Mouse (Mus musculus) thymus, adult 2 months (tissue): ENCODE measurements at regions not wholly inside any gene's neighbourhood (a gene's known extent, or its start where the extent isn't known, plus 50 kb on each side); places are given as distances from the start of the nearest gene placed in this dataset.

Source experiments
- DNase-seq: peaks from one replicate; pipeline ENCODE4 v3.0.0; 2021
- H3K27ac ChIP-seq: fragments of 200-500 bp; 2 replicates; pipeline ENCODE4 v1.5.1; 2012; ENCODE audit warnings: low read length, control low read depth; ENCODE audit not compliant: control insufficient read depth, insufficient read depth
- H3K27me3 ChIP-seq: fragments of 200-500 bp; 2 replicates; pipeline ENCODE4 v1.6.1; 2012; ENCODE audit warnings: mild to moderate bottlenecking, low read length, moderate library complexity, mixed read lengths; ENCODE audit not compliant: control insufficient read depth, insufficient read depth
- H3K36me3 ChIP-seq: fragments of 200-500 bp; 2 replicates; pipeline ENCODE4 v1.6.1; 2012; ENCODE audit warnings: mild to moderate bottlenecking, low read length, moderate library complexity; ENCODE audit not compliant: control insufficient read depth, insufficient read depth
- H3K4me1 ChIP-seq: fragments of 200-500 bp; replicated peaks from 2 replicates; pipeline ENCODE4 v1.6.1; 2012; ENCODE audit warnings: low read length; ENCODE audit not compliant: control insufficient read depth, insufficient read depth
- H3K4me3 ChIP-seq: fragments of 200-500 bp; 2 replicates; pipeline ENCODE4 v1.5.1; 2012; ENCODE audit warnings: mild to moderate bottlenecking, low read length, control low read depth, moderate library complexity; ENCODE audit not compliant: control insufficient read depth, insufficient read depth
- CTCF ChIP-seq: fragments of 200-500 bp; IDR thresholded peaks from 2 replicates; pipeline ENCODE4 v1.5.1; 2012; ENCODE audit warnings: mild to moderate bottlenecking, control low read depth, low read length, moderate library complexity, borderline replicate concordance; ENCODE audit not compliant: control insufficient read depth, poor library complexity, insufficient read depth; ENCODE audit errors: extremely low read depth
- POLR2A ChIP-seq: fragments of 200-500 bp; IDR thresholded peaks from 2 replicates; pipeline ENCODE4 v1.6.1; 2012; ENCODE audit warnings: mild to moderate bottlenecking, low read length, control low read depth, moderate library complexity; ENCODE audit not compliant: control insufficient read depth, poor library complexity, insufficient read depth; ENCODE audit errors: extremely low read depth
- WGBS: fragments of 180-500 bp; shearing (Covaris S2); methylation state at CpG from one replicate; pipeline ENCODE4 v1.1.7; 2018; 5-methylcytosine and 5-hydroxymethylcytosine counted together

GRCm38 (mm10) chr5:75450564-75450963 is 124.2 kb upstream of the Kit start:
- TF ChIP-seq CTCF, result no peak
- TF ChIP-seq POLR2A, result no peak
- Histone ChIP-seq H3K4me3 (no peak overlapping the region), H3K27me3 (no peaks in the 10 kb centered on the region), H3K4me1 (no peaks in the 10 kb centered on the region), H3K36me3 (no peaks in the 10 kb centered on the region), H3K27ac (no peak overlapping the region)
- no peak for DNase-seq
- 93% methylated on average over 9 of the region's 9 CpGs for WGBS

DNA sequence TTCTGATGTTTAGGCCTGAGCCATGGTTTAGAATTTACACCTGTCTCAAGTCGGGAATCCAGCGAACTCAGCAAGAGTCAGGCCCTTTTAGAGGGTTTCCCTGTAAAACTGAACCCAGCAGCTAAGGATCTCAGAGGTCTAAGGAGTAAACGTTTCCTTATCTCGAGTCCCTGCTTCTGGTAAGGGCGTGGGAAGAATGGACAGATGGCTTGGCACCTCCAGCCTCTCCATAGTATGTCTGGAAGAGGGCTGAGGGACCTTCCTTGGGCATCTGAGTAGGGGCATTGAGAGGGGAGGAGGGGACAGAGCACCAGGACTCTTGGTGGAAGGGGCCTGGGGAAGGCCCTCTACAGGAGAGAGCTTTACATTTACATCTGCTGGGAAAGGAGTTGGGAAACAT is 123.6 kb upstream of the Kit start:
- Histone ChIP-seq H3K4me1 (no peaks in the 10 kb centered on the region), H3K27me3 (no peaks in the 10 kb centered on the region), H3K27ac (no peak overlapping the region), H3K36me3 (no peaks in the 10 kb centered on the region), H3K4me3 (no peak overlapping the region)
- 88% methylated on average over 5 of the region's 5 CpGs for WGBS
- DNase-seq, result no peak
- no peak for TF ChIP-seq POLR2A

DNA sequence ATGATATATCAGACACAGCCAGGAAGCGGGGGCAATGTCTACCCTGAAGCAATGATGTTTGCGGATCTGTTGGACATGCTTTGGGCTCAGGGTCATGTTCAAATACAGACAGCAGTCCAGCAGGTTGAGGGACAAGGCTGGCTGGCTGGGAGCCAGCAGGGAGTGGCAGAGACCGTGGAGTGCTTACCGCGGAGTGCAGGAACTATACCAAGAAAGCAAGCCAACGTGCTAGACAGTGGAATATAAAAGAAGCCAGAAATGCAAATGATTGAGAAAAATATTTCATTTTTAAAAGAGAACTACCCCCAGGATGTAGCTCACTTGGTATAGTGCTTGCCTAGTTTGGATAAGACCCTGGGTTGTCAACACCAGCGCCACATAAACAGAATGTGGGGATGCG is 123.0 kb upstream of the Kit start:
- WGBS, result 82% methylated on average over 8 of the region's 8 CpGs
- Histone ChIP-seq H3K36me3 (no peaks in the 10 kb centered on the region), H3K4me3 (no peak overlapping the region), H3K27me3 (no peaks in the 10 kb centered on the region), H3K4me1 (no peaks in the 10 kb centered on the region), H3K27ac (no peak overlapping the region)
- no peak for TF ChIP-seq POLR2A
- no peak for TF ChIP-seq CTCF
- DNase-seq, result no peak

GRCm38 (mm10) chr5:75453757-75454390 is 120.8 kb upstream of the Kit start:
- H3K4me3 ChIP-seq, result no peak overlapping the region
- 73% methylated on average over 9 of the region's 9 CpGs for WGBS
- H3K27me3 ChIP-seq, result no peaks in the 10 kb centered on the region
- no peaks in the 10 kb centered on the region for H3K4me1 ChIP-seq
- no peak for TF ChIP-seq POLR2A
- TF ChIP-seq CTCF, result no peak
- no peak for DNase-seq
- H3K36me3 ChIP-seq, result no peaks in the 10 kb centered on the region
- H3K27ac ChIP-seq, result no peak overlapping the region

DNA sequence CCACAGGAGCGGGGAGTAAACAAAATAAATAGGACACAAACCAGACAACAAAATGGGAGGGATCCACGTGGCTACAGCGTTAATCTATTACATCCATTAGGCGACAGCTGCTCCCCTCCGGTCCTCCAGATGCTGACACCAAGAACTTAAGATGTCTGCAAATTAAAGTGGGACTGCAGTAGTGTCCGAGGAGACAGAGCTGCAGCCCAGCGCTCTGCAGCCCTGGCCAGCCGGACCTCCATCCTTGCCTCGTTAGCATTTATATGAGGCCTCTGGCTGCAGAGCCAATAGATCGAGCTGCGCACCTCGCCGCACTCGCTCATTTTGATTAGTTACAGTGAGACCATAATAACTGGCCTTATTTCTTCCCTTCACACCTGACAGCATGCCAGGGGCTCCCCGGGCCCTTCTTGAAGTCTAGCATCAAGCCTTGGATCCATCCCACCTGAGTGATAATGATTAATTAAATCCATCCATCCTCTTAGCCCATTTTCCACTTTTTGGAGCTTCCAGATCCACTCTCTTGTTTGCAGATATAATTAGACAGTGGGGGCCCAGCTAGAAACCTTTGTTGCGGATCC is 119.7 kb upstream of the Kit start:
- TF ChIP-seq POLR2A, result no peak
- no peak for TF ChIP-seq CTCF
- no peak overlapping the region; the same call in 1 of the 2 replicates for H3K4me3 ChIP-seq
- 95% methylated on average over 16 of the region's 16 CpGs for WGBS

GRCm38 (mm10) chr5:75457403-75457802 is 117.3 kb upstream of the Kit start:
- H3K4me1 ChIP-seq, result no peaks in the 10 kb centered on the region
- H3K27ac ChIP-seq, result no peak overlapping the region
- no peak for DNase-seq
- 96% methylated on average over 6 of the region's 6 CpGs for WGBS
- TF ChIP-seq CTCF (no peak), POLR2A (no peak)
- no peaks in the 10 kb centered on the region for H3K36me3 ChIP-seq
- H3K4me3 ChIP-seq, result no peak overlapping the region
- H3K27me3 ChIP-seq, result no peaks in the 10 kb centered on the region

More for the DNA sequence above, 119.7 kb upstream of the Kit start:
- Histone ChIP-seq H3K27ac (no peak overlapping the region), H3K36me3 (no peaks in the 10 kb centered on the region), H3K27me3 (no peaks in the 10 kb centered on the region), H3K4me1 (no peaks in the 10 kb centered on the region)
- DNase-seq, result no peak

- TF ChIP-seq CTCF (no peak), POLR2A (no peak)
- H3K4me1 ChIP-seq, result no peaks in the 10 kb centered on the region
- WGBS, result 93% methylated on average over 7 of the region's 7 CpGs
- H3K36me3 ChIP-seq, result no peaks in the 10 kb centered on the region
- no peak for DNase-seq
- H3K27me3 ChIP-seq, result no peaks in the 10 kb centered on the region
- H3K4me3 ChIP-seq, result no peak overlapping the region
- no peak overlapping the region for H3K27ac ChIP-seq
Measured at GRCm38 (mm10) chr5:75458317-75458716, 116.4 kb upstream of the Kit start.
